Mouse (Mus musculus) lung, postnatal 0 days (tissue): ENCODE measurements around the gene Trim67.

Source experiments
- CTCF ChIP-seq: IDR thresholded peaks from 2 replicates; pipeline ENCODE4 v1.5.1; 2016; ENCODE audit warnings: antibody characterized with exemption, mild to moderate bottlenecking
- EP300 ChIP-seq: IDR thresholded peaks from 2 replicates; pipeline ENCODE4 v1.6.1; 2016; ENCODE audit warnings: antibody characterized with exemption, mild to moderate bottlenecking, control low read depth

DNA sequence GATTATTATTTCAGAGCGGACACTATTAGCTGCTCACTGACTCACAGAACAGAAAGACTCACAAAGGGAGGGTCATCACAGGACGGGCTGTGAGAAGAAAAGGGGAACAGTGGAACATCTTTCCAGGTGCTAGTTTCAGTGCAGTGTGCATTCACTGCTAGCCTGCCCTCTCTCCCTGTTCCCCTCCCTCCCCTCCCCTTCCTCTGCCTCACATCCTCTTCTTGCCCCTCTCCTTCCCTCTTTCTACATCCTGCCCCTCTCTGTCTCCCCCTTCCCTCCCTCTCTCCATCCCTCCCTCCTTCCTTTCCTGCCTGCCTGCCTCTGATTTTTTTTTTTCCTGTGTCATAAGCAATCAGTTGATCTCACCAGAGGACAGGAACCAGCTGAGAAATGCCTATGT is 16.5 kb downstream of the Trim67 start:
- TF ChIP-seq CTCF, result no peak
- no peak for TF ChIP-seq EP300
